Mouse (Mus musculus): ENCODE measurements around the gene Fgf13.

GRCm38 (mm10) chrX:59241460-59241747 is 326.5 kb downstream of the Fgf13 start:
- TF ChIP-seq CTCF (IDR thresholded peaks at IDR 0.05; ENCODE audit: borderline replicate concordance, control insufficient read depth, extremely low read depth, insufficient read depth, low read length, poor library complexity): no peak
- TF ChIP-seq POLR2A (IDR thresholded peaks at IDR 0.05; ENCODE audit: control insufficient read depth, extremely low read depth, insufficient read depth, low read length, poor library complexity): no peak

Data from thymus, adult 2 months (tissue).